Mouse (Mus musculus): ENCODE data around the gene Susd2. TPM values are rescaled to one million over a fixed set of nuclear protein-coding genes. Genes with fewer than 3 reads are reported as not detected.
A peak's percentile ranks its signal among the peaks of the same experiment; 100 is the strongest.

Gene Susd2
- total RNA-seq, 2 experiments from 2014 or later, result 7.3 to 9.0 TPM

DNA sequence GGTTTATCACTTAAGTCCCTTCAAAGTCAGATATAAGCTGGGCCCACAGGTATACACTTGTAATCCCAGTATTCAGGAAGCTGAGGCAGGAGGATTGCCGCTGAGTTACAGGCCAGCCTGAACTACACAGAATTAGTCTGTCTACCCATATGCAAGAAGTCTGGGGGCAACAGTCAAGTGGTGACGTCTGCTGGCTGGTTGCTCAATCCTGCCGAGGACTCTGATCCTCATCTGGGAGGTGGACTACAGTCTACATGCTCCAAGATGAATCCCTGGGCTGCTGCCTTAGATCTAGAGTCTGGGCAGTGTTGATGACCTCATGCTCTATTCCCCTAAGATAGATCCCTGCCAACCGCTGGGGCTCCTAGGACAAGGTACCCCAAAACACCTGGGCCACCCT, 10.2 kb upstream of the Susd2 start:
- DNase-seq, result no peak

DNA sequence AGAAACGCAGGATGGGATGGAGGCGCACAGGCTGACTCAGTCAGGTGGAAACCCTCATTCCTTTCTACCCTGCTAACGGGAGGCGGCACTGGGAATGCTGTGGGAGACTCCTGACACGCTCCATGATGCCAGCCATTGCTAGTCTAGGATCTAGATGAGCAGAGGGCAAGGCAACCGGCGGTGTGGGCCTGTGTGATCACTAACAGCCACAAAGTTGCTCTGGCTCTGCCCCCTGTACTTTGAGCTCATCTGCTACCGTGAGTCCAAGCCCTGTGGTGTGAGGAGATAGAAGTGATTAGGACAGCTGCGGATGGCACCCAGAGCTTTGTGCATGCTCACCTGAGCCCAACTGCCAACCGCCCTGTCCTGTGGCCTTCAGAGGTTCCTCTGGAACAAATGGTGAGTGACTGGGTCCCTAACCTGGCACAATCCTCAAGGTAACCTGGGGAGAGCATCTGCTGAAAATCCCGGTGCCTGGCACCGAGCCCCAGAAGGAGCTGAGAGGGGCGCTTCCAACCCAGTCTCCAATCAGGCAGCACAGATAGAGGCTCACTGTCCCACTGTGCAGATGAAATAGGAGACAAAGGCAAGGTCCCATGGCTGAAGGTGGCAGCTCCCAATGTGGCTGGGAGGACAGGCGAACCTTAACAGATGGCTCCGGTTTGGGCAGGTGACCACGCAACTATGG, 7.7 kb upstream of the Susd2 start:
- DNase-seq, result no peak

DNA sequence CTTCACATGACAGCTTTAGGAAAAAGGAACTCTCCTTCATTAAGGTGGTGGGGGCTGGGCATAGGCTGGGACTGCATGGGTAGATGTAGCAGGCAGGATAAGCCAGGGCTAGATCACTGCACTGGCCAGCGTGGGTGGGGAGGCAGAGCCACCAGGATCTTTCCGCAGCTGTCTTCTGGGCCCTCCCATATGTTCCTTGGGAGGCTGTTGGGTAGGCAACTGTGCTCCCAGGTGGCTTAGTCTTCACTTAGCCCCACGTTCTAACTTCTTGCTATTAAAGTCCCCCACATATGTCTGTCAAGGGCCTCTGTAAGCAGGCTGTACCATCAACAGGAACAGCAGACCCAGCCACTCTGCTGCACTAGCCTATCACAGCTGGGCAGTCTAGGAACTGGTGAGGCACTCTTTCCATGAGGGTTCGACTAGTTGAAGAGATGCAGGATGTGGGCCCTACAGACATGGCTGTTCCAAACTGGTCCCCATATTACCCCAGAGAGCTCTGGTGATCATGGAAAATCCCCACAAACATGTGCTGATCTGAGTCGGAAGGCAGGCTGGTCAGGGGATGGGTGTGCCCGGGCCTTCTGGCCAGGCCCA, 6.6 kb upstream of the Susd2 start:
- no peak for DNase-seq

DNA sequence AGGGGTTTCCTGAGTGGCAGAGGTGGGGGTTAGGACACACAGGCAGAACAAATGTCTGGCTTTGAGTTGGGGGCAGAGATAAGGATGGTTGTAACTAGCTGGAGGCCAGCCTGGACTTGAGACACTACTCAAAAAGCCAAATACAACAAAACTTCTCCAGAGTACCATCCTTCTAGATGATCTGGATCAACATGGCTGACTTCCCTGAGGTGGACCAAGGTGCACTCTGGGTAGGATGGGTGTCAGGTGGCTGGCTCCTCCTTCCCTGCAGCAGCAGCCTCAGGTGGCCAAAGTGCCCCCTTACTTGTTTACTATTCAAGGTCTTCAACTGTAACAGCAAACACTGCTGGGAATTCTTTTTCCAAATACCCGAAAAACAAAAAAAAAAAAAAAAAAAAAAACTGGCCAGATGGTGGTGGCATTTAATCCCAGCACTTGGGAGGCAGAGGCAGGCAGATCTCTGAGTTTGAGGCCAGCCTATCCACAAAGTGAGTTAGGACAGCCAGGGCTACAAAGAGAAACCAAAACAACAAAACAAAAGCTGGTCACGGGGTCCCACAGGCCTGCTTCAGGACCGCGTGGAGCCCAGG, 5.7 kb upstream of the Susd2 start:
- no peak for DNase-seq

DNA sequence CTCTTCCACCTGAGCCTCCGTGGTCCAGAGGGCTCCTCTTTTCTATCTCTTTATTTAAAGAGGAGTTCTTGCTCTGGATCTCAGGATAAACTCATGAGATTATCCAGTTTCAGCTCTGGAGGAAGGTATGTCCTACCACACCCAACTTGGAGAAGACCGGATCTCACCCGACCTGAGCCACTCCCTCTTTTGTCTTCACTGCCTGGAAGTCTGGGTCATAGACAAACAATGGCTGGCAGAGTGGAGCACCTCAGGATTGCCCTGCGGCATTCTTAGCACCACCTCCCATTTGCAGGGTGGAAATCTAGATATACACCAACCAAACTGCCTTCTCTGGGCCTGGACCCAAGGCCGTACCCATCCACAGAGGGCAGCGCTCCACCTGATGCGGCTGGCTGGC, 5.2 kb upstream of the Susd2 start:
- DNase-seq, result no peak

DNA sequence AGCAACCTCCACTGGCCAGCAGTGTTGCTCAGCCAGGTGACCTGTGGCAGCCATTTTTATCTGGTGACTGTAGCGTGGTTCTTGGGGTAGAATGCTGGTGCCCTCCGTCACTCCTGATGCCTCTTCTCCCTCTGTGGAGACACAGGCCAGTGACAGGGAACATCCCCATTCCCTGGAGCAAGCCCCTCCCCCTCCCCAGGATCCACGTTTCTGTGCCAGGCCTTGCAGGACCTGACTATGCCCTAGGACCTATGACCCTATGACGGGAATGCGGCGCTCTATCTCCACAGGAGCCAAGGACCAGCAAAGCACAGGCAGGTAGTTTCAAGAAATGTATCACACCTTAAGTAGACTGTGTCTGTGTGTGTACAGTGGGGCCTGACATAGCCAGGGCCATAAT, 4.3 kb upstream of the Susd2 start:
- no peak for DNase-seq

DNA sequence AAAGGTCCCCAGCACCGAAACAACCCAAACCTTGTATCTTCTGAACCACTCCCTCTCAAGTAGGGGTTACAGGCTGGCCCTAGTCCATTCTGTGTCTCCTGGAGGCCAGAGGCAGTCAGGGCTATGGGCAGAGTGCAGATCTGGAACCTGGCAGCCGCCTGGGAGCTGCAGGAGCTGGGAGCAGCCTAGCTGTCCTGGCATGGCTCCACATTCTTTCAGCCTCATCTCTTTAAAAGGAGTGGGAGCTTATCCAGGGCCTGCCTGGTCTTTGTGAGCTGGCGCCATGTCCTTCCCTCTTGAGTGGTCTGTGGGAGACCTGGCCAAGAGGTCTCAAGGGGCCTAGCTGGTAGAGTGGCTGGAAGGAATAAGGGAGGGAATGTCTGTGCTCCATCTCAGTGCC, 3.6 kb upstream of the Susd2 start:
- peak; percentile 48 for DNase-seq

DNA sequence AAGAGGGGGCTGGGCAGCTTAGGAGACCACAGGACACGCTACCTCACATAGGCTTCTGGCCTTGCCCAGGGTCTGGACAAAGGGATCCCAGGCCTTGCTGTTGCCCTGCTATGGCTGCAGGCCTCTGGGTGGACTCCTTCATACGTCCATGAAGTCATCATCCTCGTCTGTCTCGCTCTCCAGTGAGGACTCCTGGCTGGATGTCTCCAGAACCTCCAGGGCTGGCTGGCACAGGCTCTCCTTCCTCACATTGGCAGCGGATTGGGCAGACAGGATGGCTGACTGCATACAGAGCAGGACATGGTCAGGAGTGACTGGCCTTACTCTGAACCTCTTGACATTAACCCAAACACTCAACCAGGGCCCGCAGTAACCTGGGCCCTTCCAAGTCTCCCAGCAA, 2.6 kb upstream of the Susd2 start:
- no peak for DNase-seq

DNA sequence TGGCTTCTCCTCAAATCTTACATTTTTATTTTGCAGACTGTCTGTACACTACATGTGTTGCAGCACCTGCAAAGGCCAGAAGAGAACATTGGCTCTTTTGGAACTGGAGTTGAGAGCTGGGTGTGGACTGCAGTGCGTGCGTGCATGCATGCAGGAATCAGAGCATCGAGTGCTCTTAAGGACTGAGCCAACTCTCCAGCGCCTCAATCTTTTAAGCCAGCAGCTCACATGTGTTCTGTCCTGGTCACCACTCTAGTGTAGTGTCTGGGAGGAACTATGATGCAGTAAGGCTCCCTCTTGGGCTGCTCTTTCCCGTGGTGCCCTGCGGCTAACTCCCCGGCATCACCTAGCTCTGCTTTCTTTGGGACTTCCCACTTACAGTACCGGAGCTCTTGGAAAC, 1.8 kb upstream of the Susd2 start:
- DNase-seq, result no peak

DNA sequence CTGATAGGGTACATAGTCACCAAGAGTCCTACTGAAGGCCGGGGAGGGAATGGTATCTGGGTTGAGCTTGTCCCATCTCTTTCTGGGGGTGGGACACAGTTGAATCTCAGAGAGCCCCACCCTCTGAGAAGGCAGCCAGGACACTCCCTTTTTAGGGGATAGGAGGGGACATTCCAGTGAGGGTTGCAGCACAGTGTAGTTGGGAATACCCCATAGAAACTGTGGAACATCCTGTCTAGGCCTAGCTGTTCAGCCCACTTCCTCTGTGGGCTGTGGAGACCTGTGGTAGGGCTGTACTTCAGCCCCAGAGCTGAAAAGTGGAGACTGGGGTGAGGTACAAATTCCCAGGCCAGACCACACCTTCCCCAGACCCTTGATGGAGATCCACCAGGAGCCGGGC, 917 bp downstream of the Susd2 start:
- DNase-seq, result no peak

DNA sequence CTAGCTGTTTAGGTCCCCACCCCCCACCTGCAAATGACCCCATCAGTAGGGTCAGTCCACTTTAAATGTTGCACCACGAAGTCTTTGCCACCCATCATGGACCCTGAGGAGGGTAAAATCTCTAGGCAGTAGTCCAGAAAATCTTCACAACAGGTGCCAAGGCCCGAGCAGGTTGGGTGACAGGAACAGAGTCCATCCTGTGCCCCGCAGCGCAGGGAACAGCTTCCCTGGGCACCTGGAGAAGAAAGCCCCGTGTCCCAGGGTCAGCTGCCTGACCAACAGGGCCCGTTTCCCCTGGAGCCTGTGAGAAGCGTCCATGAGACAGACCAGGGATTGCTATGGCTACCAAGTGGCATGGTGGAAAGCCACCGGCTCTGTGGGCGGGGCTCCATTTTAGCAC, 1.4 kb downstream of the Susd2 start:
- DNase-seq, result no peak

DNA sequence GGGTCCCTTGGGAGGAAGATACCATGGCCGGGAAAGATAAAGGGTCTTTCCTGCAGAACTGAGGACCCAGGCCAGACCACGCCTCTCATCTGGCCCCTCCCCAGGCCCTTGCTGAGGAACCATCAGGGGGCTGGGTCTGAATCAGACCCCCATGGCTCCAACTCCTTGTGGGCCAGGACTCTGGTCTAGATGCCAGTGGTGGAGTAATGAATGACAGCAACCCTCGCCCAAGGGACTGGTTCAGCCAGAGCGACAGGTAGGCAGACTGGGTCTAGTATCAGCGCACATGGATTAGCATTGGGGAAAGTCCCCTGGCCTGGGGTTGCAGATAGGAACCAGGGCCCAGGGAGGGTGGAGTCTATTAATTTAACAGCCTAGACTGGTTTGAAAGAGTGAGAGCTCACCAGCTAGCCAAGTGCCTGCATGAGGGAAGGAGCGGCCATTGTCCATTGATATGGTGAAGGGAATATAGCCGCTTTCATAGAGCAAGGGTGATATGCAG, 2.0 kb downstream of the Susd2 start:
- no peak for DNase-seq

DNA sequence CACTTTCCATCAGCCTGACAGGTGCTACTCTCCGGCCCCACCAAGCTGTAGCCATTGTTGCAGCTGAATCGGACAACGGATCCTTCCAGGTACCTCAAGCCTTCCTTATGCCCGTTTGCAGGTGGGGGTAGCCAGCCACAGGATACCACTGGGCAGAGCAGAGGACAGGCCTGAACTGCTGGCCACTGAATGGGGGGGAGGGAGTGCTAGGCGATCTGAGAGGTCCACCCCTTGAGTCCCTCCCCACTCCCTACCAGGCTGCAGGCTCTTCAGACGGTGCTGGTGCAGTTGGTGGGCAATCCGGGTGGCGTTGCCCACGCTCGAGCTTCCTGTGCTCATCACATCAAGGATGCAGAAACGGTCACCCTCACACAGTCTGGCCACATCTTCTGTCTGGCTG, 6.1 kb downstream of the Susd2 start:
- no peak for DNase-seq

DNA sequence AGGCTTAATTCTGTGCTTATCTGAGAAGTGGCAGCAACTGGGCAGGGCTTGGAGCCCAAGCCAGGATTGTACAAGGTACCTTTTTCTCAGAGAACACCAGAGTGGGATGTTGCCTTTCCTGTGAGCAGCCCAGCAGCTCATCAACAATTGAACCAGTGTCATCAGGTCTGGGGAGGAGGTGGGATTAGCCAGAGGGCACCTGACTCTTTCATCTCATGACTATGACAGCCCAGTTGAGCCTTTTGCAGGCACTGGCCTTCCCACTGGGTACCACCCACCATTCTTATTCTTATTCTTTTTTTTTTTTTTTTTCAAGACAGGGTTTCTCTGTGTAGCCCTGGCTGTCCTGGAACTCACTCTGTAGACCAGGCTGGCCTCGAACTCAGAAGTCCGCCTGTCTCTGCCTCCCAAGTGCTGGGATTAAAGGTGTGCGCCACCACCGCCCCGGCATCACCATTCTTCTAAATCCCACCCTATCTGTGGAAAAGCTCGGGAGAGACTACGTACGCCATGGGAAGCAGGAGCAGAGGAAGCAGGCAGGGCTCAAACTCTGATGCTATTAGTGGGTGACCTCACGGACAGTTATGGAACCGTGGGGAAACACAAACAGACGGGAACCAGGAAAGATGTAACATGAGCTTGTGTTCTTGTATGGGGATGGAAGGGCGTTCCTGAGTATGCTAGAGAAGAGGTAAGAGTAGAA, 7.6 kb downstream of the Susd2 start:
- no peak for DNase-seq

DNA sequence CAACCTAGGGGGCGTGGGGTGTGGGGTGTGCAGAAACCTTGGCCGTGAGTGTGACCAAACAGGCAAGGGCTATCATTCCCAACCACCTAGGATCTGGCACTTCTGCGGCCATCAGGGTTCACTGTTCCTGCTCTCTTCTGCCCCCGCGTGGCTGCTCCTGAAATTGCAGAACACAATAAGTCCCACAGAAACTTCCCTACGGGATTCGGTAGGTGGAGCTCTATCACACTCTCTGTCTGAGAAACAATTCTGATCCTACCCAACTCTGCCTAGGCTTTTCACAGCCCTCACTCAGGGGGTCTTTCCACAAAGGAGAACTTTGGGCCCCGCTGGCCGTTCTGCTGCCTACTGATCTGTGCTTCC, 8.1 kb downstream of the Susd2 start:
- DNase-seq, result peak; percentile 87

DNA sequence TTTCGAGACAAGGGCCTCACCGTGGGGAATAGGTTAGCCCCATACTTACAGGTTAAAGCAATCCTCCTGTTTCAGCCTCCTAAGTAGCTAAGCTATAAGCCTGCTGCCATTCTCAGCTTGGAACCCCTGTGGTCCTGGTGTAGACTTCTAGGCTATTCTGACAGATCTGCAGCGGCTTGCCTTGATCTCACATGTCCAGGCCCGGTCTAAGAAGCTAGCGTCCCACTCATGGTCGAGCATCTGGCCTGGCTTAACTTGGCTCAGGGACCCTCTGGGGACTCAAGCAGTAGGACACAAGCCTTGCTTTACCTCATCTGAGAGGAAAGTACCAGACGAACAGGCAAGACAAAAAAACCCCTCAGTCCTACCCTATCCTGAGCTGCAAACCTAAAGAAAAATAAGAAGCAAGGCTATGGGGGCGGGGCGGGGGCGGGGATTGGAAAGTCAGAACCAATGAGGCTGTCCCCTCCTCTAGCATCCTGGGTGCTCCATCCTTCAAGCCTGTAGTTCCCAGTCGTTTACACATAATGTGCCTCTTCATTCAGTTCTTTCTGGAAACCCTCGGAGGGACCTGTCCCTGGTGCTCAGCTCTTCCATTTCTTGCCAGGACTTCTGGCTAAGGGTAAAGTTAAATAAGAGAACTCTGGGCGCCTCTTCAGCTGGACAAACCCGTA, 8.7 kb downstream of the Susd2 start:
- no peak for DNase-seq

DNA sequence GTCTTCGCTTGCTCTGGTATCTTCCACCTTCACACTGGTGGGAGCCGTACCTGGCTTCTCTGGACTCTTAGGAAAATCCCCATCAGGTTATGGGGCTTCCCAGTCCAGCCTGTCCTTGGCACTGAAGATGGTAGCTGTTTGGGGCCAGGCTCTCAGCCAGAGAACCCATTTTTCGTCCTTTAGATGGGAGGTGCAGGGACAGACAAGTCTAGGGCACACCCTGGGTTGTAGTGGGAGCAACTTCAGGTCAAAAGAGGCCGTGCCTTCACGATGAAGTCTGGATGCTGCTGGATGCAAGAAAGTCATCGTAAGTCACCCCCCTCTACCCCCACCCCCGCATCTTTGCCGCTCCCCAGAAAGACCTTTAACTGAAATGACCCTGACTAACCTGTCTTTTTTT, 9.2 kb downstream of the Susd2 start:
- DNase-seq, result no peak

DNA sequence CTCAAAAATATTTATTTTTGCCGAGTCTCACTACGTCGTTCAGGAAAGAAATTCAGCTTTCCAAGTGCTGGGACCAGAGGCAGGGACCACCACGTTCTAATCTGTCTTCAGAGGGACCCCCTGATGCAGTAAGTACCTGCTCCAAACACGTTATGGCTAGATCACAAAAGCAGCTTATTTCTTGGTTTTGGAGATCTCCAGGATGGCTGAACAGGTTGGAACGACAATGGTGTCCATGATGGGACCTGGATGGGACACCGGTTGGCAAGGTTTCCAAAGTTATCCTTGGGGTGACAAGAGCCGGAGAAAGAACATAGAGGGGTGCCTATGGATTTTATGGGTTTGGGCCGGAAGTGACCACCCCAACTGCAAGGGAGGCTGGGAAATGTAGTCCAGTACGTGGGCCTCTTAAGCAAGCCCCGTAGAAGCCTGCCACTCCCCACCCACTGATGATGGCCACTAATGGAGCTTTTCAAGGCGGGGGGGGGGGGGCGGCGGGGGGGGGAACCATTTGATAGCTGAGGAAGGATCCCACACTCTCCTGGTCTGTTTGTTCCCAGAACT, 10.2 kb downstream of the Susd2 start:
- DNase-seq, result no peak

DNA sequence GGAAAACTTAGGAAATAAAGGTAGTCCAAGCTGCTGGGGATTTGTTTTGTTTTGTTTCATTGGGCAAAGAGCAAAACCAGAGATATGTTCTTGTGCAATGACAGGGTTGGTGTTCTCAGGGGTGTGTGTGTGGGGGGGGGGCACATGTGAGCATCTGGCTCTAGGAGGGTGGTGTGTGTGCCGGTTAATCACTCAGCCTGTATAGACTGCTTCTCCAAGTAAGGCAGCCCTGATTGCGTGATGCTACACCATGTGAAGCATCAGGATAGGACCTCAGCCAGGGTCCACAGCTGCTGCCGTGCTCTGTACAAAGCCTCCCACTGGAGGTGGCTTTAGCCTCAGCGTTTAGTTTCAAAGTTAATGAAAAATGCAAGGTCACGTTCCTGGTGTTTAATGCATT, 10.8 kb downstream of the Susd2 start:
- DNase-seq, result no peak

DNA sequence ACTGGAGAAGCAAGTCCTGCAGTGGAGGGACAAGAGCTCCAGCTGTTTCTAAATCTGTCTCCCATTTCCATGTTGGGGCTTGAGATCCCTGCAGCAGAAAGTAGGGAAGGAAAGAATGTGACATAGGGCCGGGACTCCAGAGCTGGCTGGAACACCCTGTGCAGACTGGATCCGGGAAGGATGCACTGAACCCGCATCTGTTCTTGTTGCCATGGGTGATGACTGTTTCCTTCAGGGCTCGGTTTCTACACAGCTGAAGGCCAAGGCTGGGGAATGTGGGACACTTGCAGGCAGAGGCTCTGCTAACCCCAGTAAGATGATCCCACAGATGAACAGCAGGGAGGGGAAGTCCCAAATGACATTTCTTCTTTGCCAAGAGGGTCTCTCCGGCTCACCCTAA, 11.2 kb downstream of the Susd2 start:
- no peak for DNase-seq

DNA sequence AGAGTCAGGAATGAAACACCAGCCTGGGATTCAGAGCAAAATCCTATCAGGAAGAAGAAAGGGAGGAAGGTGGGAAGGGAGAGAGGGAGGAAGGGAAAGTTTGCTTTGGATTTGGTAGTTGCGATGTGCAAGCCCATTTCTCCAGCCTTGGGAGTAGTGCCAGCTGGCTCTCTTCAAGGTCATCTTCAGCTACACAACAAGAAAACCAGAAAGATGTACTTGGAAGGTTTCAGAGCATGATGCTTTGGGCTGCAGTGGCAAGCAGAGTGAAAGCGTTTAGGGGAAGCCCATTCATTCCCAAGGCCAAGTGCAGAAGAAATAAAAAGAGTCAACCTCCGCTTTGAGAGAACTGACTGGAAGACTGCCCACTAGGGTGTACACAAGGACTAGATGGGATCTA, 16.3 kb downstream of the Susd2 start:
- DNase-seq, result peak; percentile 79

DNA sequence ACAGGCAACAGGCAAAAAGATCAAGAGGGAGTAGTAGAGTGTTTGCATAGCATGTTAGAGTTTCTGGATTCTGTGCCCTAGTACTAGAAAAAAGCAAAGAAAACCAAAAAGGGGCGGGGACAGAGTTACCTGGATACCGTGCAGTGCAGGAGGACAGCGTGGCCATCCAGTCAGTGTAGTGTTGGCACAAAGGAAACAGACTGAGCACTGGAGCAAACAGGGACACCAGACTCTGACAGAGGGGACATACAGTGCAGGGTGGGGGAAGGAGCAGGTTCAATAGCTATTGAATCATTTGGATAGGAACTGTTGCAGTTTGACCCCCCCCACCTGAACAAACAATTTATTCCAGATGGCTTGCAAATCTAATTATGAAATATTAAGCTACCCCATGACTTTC, 16.8 kb downstream of the Susd2 start:
- no peak for DNase-seq

DNA sequence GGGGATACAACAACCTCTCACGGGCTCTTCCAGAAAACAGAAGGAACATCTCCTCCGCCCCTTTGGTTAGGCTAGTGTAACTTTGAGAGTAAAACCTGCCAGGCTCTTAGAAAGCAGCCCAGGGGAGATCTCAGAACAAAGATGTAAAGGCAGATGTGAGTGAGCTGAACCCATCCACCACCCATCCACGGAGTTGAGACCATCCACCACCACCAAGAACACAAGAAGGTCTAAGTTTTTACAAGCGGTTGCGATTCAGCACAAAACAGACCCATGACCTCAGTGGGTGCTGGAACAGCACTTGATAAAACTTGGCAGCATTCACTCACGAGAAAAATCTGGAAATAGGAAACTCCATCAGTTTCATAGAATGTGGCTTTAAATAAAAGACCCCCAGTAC, 17.9 kb downstream of the Susd2 start:
- DNase-seq, result no peak
